Mouse (Mus musculus) cerebellum, adult 2 months (tissue): ENCODE data around the gene Pde10a. TPM values are rescaled to one million over a fixed set of nuclear protein-coding genes. Genes with fewer than 3 reads are reported as not detected.
"Not testable (repeated sequence)": the region's sequence is repeated elsewhere in the genome, so short reads cannot be mapped to it uniquely, and the experiment has no call there.

Experiments
- DNase-seq, 2 experiments: peaks; one replicate each; pipeline ENCODE4 v3.0.0; 2021
- H3K27ac ChIP-seq: fragments of 200-500 bp; 2 replicates; pipeline ENCODE4 v1.5.1; 2012; ENCODE audit warnings: low read length, control low read depth, inconsistent platforms; ENCODE audit not compliant: insufficient read depth
- H3K27me3 ChIP-seq: fragments of 200-500 bp; 2 replicates; pipeline ENCODE4 v1.6.1; 2012; ENCODE audit warnings: inconsistent platforms, mild to moderate bottlenecking, low read length, moderate library complexity; ENCODE audit not compliant: control insufficient read depth, insufficient read depth
- H3K4me1 ChIP-seq: fragments of 200-500 bp; 2 replicates; pipeline ENCODE4 v1.6.1; 2011; ENCODE audit warnings: low read length; ENCODE audit not compliant: control insufficient read depth, insufficient read depth
- H3K4me3 ChIP-seq: fragments of 200-500 bp; replicated peaks from 2 replicates; pipeline ENCODE3; 2011; ENCODE audit warnings: mild to moderate bottlenecking, low read depth, low read length, control low read depth; ENCODE audit not compliant: insufficient read depth
- CTCF ChIP-seq: fragments of 200-500 bp; IDR thresholded peaks from 2 replicates; pipeline ENCODE4 v1.5.1; 2011; ENCODE audit warnings: low read depth, mild to moderate bottlenecking, control low read depth, low read length, moderate library complexity, borderline replicate concordance; ENCODE audit not compliant: insufficient read depth
- POLR2A ChIP-seq: fragments of 200-500 bp; IDR thresholded peaks from 2 replicates; pipeline ENCODE4 v1.6.1; 2011; ENCODE audit warnings: low read length, control low read depth, borderline replicate concordance; ENCODE audit not compliant: insufficient read depth
- WGBS: fragments of 180-500 bp; shearing (Covaris S2); methylation state at CpG from one replicate; pipeline ENCODE4 v1.1.7; 2018; 5-methylcytosine and 5-hydroxymethylcytosine counted together
- polyA plus RNA-seq: library from polyadenylated mRNA; depleted of rRNA; stranded (reverse); fragments of >200 nt; gene quantifications from 2 replicates; pipeline ENCODE4 v1.2.3, GENCODE M21; 2012

Pde10a gene
- polyA plus RNA-seq, 1 experiment = 40.9 TPM

GRCm38 (mm10) chr17:8674651-8675050 is 149.5 kb downstream of the Pde10a start:
- peak in 1 of 2 experiments; percentile 15 for DNase-seq
- no peak for TF ChIP-seq CTCF
- no peak for TF ChIP-seq POLR2A
- no peaks in the 10 kb centered on the region for H3K27me3 ChIP-seq
- WGBS = 44% methylated on average over 2 of the region's 2 CpGs
- H3K4me1 ChIP-seq = peaks cover 8% of the 10 kb centered on the region
- H3K27ac ChIP-seq = no peak overlapping the region
- H3K4me3 ChIP-seq = no peak overlapping the region

GRCm38 (mm10) chr17:8686356-8686755 is 161.2 kb downstream of the Pde10a start:
- Histone ChIP-seq H3K4me1 (peaks cover 45% of the 10 kb centered on the region), H3K27ac (no peak overlapping the region), H3K27me3 (no peaks in the 10 kb centered on the region), H3K4me3 (no peak overlapping the region)
- DNase-seq = peak; percentile 64 to 71
- TF ChIP-seq POLR2A (no peak), CTCF (no peak)
- WGBS = 7% methylated on average over 7 of the region's 7 CpGs

- 81% methylated on average over 3 of the region's 3 CpGs for WGBS
- DNase-seq = no peak
- Histone ChIP-seq H3K4me3 (no peak overlapping the region), H3K27me3 (no peaks in the 10 kb centered on the region), H3K27ac (no peak overlapping the region), H3K4me1 (peaks cover 38% of the 10 kb centered on the region)
- no peak for TF ChIP-seq CTCF
- TF ChIP-seq POLR2A = no peak
Observed at GRCm38 (mm10) chr17:8688096-8688495, 162.9 kb downstream of the Pde10a start.

- no peaks in the 10 kb centered on the region for H3K27me3 ChIP-seq
- H3K27ac ChIP-seq = no peak overlapping the region
- no peak overlapping the region for H3K4me3 ChIP-seq
- peak in 1 of 2 experiments; percentile 5 for DNase-seq
- peaks cover 22% of the 10 kb centered on the region for H3K4me1 ChIP-seq
- 100% methylated on average over 1 of the region's 1 CpGs for WGBS
- TF ChIP-seq CTCF (no peak), POLR2A (no peak)
Observed at GRCm38 (mm10) chr17:8698265-8698664, 173.1 kb downstream of the Pde10a start.

GRCm38 (mm10) chr17:8698793-8699192 is 173.6 kb downstream of the Pde10a start:
- TF ChIP-seq POLR2A (no peak), CTCF (no peak)
- DNase-seq = no peak
- 80% methylated on average over 3 of the region's 3 CpGs for WGBS
- Histone ChIP-seq H3K4me1 (peaks cover 22% of the 10 kb centered on the region), H3K27ac (no peak overlapping the region), H3K27me3 (no peaks in the 10 kb centered on the region), H3K4me3 (no peak overlapping the region)

GRCm38 (mm10) chr17:8701096-8701495 is 175.9 kb downstream of the Pde10a start:
- TF ChIP-seq CTCF (no peak), POLR2A (no peak)
- 32% methylated on average over 7 of the region's 7 CpGs for WGBS
- no peak overlapping the region for H3K4me3 ChIP-seq
- DNase-seq = peak; percentile 23 to 39
- H3K27ac ChIP-seq = 0 out of 2 replicates have a peak overlapping the region, but pooled peaks have one; percentile 2
- peaks cover 22% of the 10 kb centered on the region for H3K4me1 ChIP-seq
- H3K27me3 ChIP-seq = no peaks in the 10 kb centered on the region

GRCm38 (mm10) chr17:8702503-8702902 is 177.3 kb downstream of the Pde10a start:
- Histone ChIP-seq H3K4me3 (no peak overlapping the region), H3K27me3 (no peaks in the 10 kb centered on the region), H3K4me1 (peaks cover 22% of the 10 kb centered on the region), H3K27ac (no peak overlapping the region)
- DNase-seq = peak; percentile 81 to 85
- WGBS = 10% methylated on average over 5 of the region's 5 CpGs
- no peak for TF ChIP-seq CTCF
- no peak for TF ChIP-seq POLR2A

GRCm38 (mm10) chr17:8708006-8708405 is 182.8 kb downstream of the Pde10a start:
- H3K27me3 ChIP-seq = no peaks in the 10 kb centered on the region
- H3K4me3 ChIP-seq = no peak overlapping the region
- no peak for TF ChIP-seq POLR2A
- no peak for TF ChIP-seq CTCF
- peaks cover 6% of the 10 kb centered on the region for H3K4me1 ChIP-seq
- DNase-seq = no peak
- H3K27ac ChIP-seq = no peak overlapping the region

- DNase-seq, H3K4me3 ChIP-seq: not testable (repeated sequence)
- 100% methylated on average over 2 of the region's 2 CpGs for WGBS
Observed at GRCm38 (mm10) chr17:8712734-8713133, 187.6 kb downstream of the Pde10a start.

More at GRCm38 (mm10) chr17:8712734-8713133, 187.6 kb downstream of the Pde10a start:
- not testable (repeated sequence) for H3K27ac ChIP-seq, H3K27me3 ChIP-seq, H3K4me1 ChIP-seq
